Mouse (Mus musculus): ENCODE data around the gene Prss12.

DNA sequence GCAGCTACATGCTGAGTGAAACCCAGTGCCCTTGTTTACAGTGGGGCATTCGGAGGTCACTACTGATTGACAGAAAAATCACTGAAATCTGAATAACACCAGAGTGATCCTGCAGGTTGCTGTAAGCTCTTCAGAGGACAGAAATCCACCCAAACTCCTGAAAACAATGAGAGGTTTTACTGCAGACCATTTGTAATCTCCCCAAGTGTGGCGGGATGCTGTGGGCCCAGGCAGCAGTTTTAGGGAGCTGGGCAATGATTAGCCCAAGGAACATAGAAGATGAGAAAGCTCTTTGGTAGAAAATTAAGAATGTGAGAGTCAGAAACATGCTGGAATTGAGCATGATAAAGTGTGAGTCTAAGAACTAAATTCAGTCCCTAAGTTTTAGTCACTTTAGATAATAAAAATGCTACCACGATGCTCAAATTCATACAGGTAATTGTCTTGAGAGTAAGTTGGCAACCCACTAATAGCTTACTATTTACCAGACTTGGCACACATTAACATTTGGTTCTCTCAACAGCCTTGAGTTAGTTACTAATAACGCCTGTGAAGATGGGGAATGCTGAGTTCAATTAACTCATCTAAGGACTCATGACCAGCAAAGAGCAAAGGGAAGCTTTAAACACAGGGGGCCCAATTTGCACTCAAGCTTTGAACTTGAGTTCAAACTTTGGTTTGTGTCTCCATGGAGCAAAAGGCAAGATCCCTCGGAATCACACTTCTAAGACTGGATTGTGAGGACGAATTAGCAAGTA is 34.7 kb upstream of the Prss12 start:
- no peak for TF ChIP-seq CTCF (IDR thresholded peaks at IDR 0.05; ENCODE audit: borderline replicate concordance, insufficient read depth, low read length)
- TF ChIP-seq POLR2A (IDR thresholded peaks at IDR 0.05; ENCODE audit: low read depth, low read length) = no peak
